Mouse (Mus musculus): ENCODE measurements around the gene Sufu. TPM values are rescaled to one million over a fixed set of nuclear protein-coding genes. Genes with fewer than 3 reads are reported as not detected.

Gene Sufu
- polyA plus RNA-seq (2015; fragmentation: Nextera tagmentation; extraction: Ambion mirVana): 11.3 and 13.9 TPM in 2 replicates

DNA sequence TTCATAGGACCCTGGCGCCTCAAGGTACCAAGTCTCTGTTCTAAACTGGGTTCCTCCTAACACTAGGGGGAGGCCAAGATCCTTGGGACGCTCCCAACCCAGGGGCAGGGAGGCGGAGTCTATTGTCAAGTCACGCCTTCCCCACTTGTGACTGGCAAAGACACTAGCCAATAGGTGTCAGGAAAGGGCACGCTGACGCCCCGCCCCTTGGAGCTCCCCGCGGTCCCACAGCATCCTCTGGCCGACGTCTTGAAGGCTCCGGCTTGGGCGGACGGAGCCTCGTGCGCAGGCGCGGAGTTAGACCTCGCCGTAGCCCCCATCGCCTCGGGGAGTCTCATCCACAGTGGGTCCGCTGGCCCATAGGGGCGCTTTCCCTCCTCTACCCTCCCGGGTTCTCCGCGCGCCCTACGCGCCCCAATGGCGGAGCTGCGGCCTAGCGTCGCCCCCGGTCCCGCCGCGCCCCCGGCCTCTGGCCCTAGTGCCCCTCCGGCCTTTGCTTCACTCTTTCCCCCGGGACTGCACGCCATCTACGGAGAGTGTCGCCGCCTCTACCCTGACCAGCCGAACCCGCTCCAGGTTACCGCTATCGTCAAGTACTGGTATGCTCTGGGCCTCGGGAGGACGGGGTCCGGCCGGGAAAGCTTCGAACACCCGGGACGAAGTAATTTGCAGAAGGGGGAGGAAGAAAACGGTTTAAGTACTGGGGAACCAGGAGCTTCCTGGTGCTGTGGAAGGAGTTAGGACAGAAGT lies at the start of gene Sufu:
Gene Sufu (plus strand): TSS at position 211 of the 750 bp plus-strand sequence.

DNA sequence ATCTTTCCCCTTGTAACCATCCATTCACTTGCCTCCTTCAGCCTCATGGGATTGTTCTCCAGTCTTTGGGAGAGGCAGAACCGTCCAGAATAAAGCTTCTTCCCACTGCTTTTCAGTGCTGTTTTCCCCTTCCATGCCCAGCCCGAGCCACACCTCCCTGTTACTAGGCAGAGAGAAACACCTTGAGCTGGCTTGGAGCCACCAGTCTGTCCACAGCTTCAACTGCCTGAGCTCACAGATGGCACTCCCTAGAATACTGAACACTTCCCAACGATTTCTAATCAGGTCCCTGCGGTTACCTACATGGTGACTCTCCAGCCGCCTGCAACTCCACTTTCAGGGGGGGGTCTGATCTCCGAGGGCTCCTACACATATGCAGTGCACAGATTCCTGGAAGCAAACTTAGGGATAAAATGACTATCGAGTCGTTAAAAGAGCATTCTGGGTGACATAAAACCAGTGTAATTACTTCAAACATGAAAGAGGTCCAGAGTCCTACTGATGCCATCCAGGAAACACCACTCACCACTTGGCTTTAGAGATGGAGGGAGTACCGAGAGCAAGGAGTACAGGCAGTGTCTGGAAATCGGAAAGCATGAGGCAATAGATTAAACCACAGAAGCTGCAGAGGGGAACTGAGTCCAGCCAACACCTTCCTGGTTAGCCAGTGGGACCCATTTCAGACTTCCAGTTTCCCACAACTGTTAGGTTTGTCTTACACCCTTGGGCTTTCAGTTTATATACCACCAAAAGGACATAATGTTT lies 46.3 kb upstream of the Sufu start, which contains the start of gene 2310034G01Rik:
Gene 2310034G01Rik (minus strand): TSS at position 135 of the 765 bp plus-strand sequence.

DNA sequence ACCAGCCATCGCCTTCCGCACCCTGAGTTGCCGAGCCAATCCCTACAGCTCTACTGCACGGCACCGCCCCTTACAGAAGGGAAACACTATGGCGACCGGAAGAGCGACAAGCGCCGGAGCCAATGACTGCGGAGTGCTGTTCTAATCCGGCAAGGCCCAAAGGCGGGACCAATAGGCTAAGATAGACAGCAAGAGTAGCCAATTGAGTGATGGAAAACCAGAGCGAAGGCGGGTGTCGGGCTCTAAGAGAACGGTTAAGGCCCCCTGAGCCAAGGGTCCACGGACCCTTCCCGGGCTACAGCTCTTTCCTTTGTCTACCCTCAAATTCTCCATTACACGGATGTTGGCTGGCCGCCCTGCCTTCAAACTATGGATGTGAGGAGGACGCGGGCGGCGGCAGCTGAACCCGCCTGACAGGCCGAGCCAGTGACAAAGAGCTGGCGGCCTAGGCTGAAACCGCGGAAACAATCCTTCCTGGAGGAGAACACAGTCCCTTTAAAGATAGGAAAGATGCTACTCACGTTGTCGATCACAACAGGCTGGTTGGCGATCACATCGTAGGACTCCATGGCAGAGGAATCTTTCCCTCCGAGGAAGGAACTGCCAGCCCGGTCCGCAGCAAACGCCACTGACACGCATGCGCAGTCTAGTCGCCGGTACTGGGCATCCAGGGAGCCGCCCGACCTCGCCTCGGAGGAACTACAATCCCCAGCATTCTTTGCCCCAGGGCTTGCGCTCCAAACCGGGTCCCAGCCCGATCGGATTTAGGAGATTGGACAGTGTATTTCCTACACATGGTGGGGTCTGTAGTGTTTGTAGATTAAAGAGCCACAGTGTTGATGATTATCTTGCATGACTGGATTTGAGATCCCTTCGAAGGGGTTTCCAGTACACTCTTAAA lies 1.3 kb upstream of the Sufu start, which contains the start of gene Actr1a:
Gene Actr1a (minus strand): TSS at position 640 of the 901 bp plus-strand sequence.

GRCm38 (mm10) chr19:46501401-46502068 lies 104.8 kb downstream of the Sufu start, which contains the start of gene Trim8:
Trim8 (plus strand) TSS chr19:46501702.

Other genes with a start within 250 kb of the Sufu start
- 0.11 TPM in 1 of 2 replicates, not detected in the other for gene Pitx3, start 248.6 kb upstream of the Sufu start, polyA plus RNA-seq (2015; fragmentation: Nextera tagmentation; extraction: Ambion mirVana)
- gene Gbf1, start 244.4 kb upstream of the Sufu start, polyA plus RNA-seq (2015; fragmentation: Nextera tagmentation; extraction: Ambion mirVana): 19.8 and 31.0 TPM in 2 replicates
- gene Nfkb2, start 92.6 kb upstream of the Sufu start, polyA plus RNA-seq (2015; fragmentation: Nextera tagmentation; extraction: Ambion mirVana): 7.4 and 10.3 TPM in 2 replicates
- 6.5 and 11.7 TPM in 2 replicates for gene Psd, start 69.7 kb upstream of the Sufu start, polyA plus RNA-seq (2015; fragmentation: Nextera tagmentation; extraction: Ambion mirVana)
- 22.1 and 22.2 TPM in 2 replicates for gene Fbxl15, start 68.7 kb upstream of the Sufu start, polyA plus RNA-seq (2015; fragmentation: Nextera tagmentation; extraction: Ambion mirVana)
- 138 and 176 TPM in 2 replicates for gene Cuedc2, start 58.2 kb upstream of the Sufu start, polyA plus RNA-seq (2015; fragmentation: Nextera tagmentation; extraction: Ambion mirVana)
- 3.7 and 5.1 TPM in 2 replicates for gene Mfsd13a, start 55.8 kb upstream of the Sufu start, polyA plus RNA-seq (2015; fragmentation: Nextera tagmentation; extraction: Ambion mirVana)
- gene 2310034G01Rik, start 46.6 kb upstream of the Sufu start, polyA plus RNA-seq (2015; fragmentation: Nextera tagmentation; extraction: Ambion mirVana): 1.7 and 2.6 TPM in 2 replicates
- gene Actr1a, start 1.1 kb upstream of the Sufu start, polyA plus RNA-seq (2015; fragmentation: Nextera tagmentation; extraction: Ambion mirVana): 79.3 and 83.6 TPM in 2 replicates
- 20.1 and 23.5 TPM in 2 replicates for gene Trim8, start 104.8 kb downstream of the Sufu start, polyA plus RNA-seq (2015; fragmentation: Nextera tagmentation; extraction: Ambion mirVana)
- gene Arl3, start 176.3 kb downstream of the Sufu start, polyA plus RNA-seq (2015; fragmentation: Nextera tagmentation; extraction: Ambion mirVana): 91.7 and 97.8 TPM in 2 replicates
- gene Sfxn2, start 176.5 kb downstream of the Sufu start, polyA plus RNA-seq (2015; fragmentation: Nextera tagmentation; extraction: Ambion mirVana): 7.8 and 8.0 TPM in 2 replicates
- 45.6 and 98.2 TPM in 2 replicates for gene Wbp1l, start 202.2 kb downstream of the Sufu start, polyA plus RNA-seq (2015; fragmentation: Nextera tagmentation; extraction: Ambion mirVana)